Mouse (Mus musculus) liver, embryonic 11.5 days (tissue): Measurements from ENCODE around the gene Il12b. TPM values are rescaled to one million over a fixed set of nuclear protein-coding genes. Genes with fewer than 3 reads are reported as not detected.

Experiments used
- ATAC-seq: fragments of 200-750 bp; cut with Nextera tagmentation; replicated peaks from 2 replicates; pipeline ENCODE4 v1.8.0; 2017; ENCODE audit warnings: moderate number of reproducible peaks, mild to moderate bottlenecking, moderate TSS enrichment, moderate library complexity; ENCODE audit not compliant: low FRiP score
- DNase-seq: peaks from one replicate; pipeline ENCODE4 v3.0.0-alpha.2; 2017; ENCODE audit warnings: low spot score
- H3K27ac ChIP-seq: fragments of 300-500 bp; sonication (generic); 2 replicates; pipeline ENCODE4 v1.5.1; 2014; ENCODE audit warnings: mild to moderate bottlenecking, low read depth, low read length, control low read depth
- H3K27me3 ChIP-seq: fragments of 300-500 bp; sonication (generic); replicated peaks from 2 replicates; pipeline ENCODE4 v1.6.1; 2014; ENCODE audit warnings: low read length, mixed read lengths; ENCODE audit not compliant: control insufficient read depth, insufficient read depth
- H3K36me3 ChIP-seq: fragments of 300-500 bp; sonication (generic); 2 replicates; pipeline ENCODE4 v1.6.1; 2014; ENCODE audit warnings: mild to moderate bottlenecking, low read length, moderate library complexity, mixed read lengths; ENCODE audit not compliant: control insufficient read depth, insufficient read depth
- H3K4me1 ChIP-seq: fragments of 300-500 bp; sonication (generic); replicated peaks from 2 replicates; pipeline ENCODE4 v1.6.1; 2014; ENCODE audit warnings: low read length, mixed read lengths; ENCODE audit not compliant: control insufficient read depth, insufficient read depth
- H3K4me2 ChIP-seq: fragments of 300-500 bp; sonication (generic); 2 replicates; pipeline ENCODE4 v1.6.1; 2014; ENCODE audit warnings: mild to moderate bottlenecking, control low read depth, moderate library complexity
- H3K4me3 ChIP-seq: fragments of 300-500 bp; sonication (generic); 2 replicates; pipeline ENCODE4 v1.5.1; 2014; ENCODE audit warnings: low read depth, low read length, control low read depth
- H3K9ac ChIP-seq: fragments of 300-500 bp; sonication (generic); 2 replicates; pipeline ENCODE4 v1.6.1; 2014; ENCODE audit warnings: low read depth, low read length, control low read depth
- H3K9me3 ChIP-seq: fragments of 300-500 bp; sonication (generic); 2 replicates; pipeline ENCODE4 v1.6.1; 2016; ENCODE audit warnings: low read length, inconsistent platforms, mixed read lengths; ENCODE audit not compliant: control insufficient read depth
- WGBS: fragments of 180-500 bp; shearing (Covaris S2); extraction: QIAGEN DNeasy Blood & Tissue Kit; methylation state at CpG from one replicate; pipeline ENCODE4 v1.1.7; 2014; 5-methylcytosine and 5-hydroxymethylcytosine counted together
- polyA plus RNA-seq: library from polyadenylated mRNA; unstranded; fragments of >200 nt; fragmentation: Nextera tagmentation; extraction: Ambion mirVana; gene quantifications from 2 replicates; pipeline ENCODE4 v1.2.1, GENCODE M21; 2014

The Il12b gene
- polyA plus RNA-seq, 1 experiment from 2014 or later: not detected

DNA sequence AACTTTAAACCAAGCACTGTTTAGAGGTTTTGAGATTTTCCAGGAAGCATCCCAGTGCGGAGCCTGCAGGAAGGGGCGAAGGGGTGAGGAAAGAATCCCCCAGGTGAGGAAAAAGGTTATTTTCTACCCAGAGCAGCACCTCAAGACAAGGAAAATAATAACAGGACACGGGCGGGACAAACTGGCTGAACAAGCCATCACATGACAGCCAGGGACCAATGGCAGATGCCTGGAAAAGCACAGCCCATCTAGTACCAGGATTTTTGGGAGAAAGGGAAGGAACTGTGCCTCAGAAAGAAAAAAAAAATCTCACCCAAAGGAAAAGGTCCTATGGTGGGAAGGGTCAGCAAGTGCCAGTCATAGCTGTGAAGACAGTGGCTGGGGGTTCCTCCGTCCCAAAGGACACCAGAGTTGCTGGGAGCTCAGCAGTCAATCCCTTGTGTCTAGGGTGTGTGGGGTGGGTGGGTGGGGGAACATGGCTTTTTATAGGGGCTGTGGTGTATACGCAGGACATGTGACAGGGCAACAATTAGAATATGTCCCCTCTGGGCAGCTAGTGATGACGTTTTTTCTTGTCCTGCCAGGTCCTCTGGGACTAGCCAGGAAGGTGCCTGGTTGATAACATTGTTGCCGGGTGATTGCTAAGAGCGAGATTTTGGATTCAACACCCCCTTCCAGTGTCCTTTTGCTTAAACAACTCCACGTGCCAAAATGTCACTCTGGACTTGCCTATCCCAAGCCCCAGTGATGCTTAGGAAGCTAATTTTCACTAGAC is 22.7 kb downstream of the Il12b start:
- Histone ChIP-seq H3K4me1 (no peaks in the 10 kb centered on the region), H3K27me3 (no peaks in the 10 kb centered on the region; the same call in 1 of the 2 replicates), H3K4me3 (no peak overlapping the region), H3K4me2 (no peak overlapping the region), H3K36me3 (no peaks in the 10 kb centered on the region), H3K27ac (no peak overlapping the region), H3K9ac (no peak overlapping the region), H3K9me3 (no peaks in the 10 kb centered on the region)
- DNase-seq: no peak
- 62% methylated on average over 10 of the region's 10 CpGs for WGBS
- ATAC-seq: no peak

DNA sequence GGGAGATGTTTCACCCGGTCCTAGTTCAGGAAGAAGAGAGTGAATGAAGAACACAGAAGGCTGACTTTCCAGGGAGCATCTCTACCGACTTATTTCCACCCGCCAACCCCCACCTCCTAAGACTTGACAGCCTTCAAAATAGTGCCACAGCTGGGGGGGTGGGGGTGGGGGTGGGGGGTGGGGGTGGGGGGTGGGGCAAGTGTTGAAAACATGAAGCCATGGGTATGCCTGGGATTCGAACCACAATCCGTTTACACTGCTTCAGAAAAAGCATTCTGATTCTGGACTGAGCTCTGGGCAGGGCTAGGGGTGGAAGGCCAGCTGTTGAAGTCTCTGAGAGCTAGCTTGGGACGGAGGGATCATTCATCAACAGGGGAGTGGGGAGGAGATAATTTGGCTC is 23.4 kb downstream of the Il12b start:
- no peak overlapping the region for H3K4me2 ChIP-seq
- WGBS: 36% methylated on average over 6 of the region's 6 CpGs
- no peaks in the 10 kb centered on the region for H3K9me3 ChIP-seq

DNA sequence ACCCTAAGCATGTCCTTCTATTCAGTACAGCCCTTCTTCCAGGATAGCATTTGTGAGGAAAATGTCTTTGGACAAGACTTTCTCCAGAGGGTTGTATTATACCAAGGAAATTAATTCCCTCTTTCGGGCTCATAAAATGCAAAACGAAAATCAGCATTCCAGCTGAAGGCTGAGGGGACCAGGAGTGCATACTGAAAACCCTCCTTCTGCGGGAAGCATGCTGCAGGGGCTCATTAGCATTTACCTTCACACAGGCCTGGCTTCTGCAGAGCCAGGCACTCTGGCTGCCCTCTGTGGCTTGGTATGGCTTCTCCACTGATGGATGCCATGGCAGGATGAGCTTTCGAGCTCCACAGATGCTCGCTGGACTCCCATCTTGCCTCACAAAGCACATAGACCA is 24.1 kb downstream of the Il12b start:
- 62% methylated on average over 5 of the region's 5 CpGs for WGBS

More for the DNA sequence above, 23.4 kb downstream of the Il12b start:
- Histone ChIP-seq H3K36me3 (no peaks in the 10 kb centered on the region), H3K27ac (no peak overlapping the region), H3K9ac (no peak overlapping the region), H3K27me3 (no peaks in the 10 kb centered on the region; the same call in 1 of the 2 replicates), H3K4me3 (no peak overlapping the region), H3K4me1 (no peaks in the 10 kb centered on the region)
- DNase-seq (no peak), ATAC-seq (no peak)

DNA sequence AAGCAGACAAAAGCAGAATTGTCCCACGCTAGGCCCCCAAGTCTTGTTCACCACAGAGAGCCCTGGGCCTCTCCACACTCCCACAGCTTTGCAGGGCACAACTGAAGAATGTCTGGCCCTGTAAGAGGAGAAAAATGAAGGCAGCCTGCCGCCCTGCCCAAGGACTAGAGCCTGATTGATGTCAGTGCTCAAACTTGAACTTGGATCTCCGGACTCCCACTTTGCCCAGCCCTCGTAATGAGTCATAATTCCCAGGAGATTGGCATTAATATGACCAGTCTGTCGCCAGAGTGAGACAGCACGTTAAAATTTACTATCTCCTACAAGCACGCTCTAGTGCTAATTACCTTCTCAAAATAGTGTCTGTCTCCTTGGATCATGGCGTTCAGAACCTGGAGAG is 25.1 kb downstream of the Il12b start:
- Histone ChIP-seq H3K27ac (no peak overlapping the region), H3K4me3 (no peak overlapping the region), H3K36me3 (no peaks in the 10 kb centered on the region), H3K9ac (no peak overlapping the region), H3K27me3 (no peaks in the 10 kb centered on the region; the same call in 1 of the 2 replicates), H3K9me3 (no peaks in the 10 kb centered on the region), H3K4me2 (no peak overlapping the region), H3K4me1 (no peaks in the 10 kb centered on the region)
- no peak for ATAC-seq
- WGBS: 78% methylated on average over 8 of the region's 8 CpGs
- DNase-seq: no peak

More for the DNA sequence above, 24.1 kb downstream of the Il12b start:
- ATAC-seq (no peak), DNase-seq (no peak)
- no peak overlapping the region for H3K9ac ChIP-seq
- no peak overlapping the region for H3K27ac ChIP-seq
- H3K27me3 ChIP-seq: no peaks in the 10 kb centered on the region; the same call in 1 of the 2 replicates
- no peaks in the 10 kb centered on the region for H3K36me3 ChIP-seq
- no peaks in the 10 kb centered on the region for H3K9me3 ChIP-seq
- H3K4me1 ChIP-seq: no peaks in the 10 kb centered on the region
- no peak overlapping the region for H3K4me3 ChIP-seq
- H3K4me2 ChIP-seq: no peak overlapping the region

DNA sequence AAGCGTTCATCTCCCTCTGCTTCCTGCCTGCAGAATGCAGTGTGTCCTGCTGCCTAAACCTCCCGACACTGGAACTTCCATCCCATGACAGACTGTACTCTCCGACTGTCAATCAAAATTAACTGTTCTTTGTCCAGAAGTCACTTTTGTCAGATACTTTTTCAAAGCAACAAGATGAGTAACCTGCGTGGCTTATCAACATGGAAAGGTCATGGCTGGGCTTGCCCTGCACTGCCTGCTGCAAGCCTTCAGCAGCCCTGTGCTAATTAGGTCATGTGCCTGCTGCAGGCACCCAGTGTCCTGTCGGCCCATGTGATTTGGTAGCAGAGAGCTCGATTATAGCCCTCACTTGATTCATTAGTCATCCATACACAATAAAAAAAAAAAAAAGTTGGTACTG is 25.8 kb downstream of the Il12b start:
- no peaks in the 10 kb centered on the region; the same call in 1 of the 2 replicates for H3K27me3 ChIP-seq
- H3K4me1 ChIP-seq: no peaks in the 10 kb centered on the region
- WGBS: 67% methylated on average over 6 of the region's 6 CpGs
- H3K4me2 ChIP-seq: no peak overlapping the region
- H3K9ac ChIP-seq: no peak overlapping the region
- H3K27ac ChIP-seq: no peak overlapping the region
- H3K36me3 ChIP-seq: no peaks in the 10 kb centered on the region
- DNase-seq: no peak
- no peaks in the 10 kb centered on the region for H3K9me3 ChIP-seq
- no peak overlapping the region for H3K4me3 ChIP-seq
- no peak for ATAC-seq

DNA sequence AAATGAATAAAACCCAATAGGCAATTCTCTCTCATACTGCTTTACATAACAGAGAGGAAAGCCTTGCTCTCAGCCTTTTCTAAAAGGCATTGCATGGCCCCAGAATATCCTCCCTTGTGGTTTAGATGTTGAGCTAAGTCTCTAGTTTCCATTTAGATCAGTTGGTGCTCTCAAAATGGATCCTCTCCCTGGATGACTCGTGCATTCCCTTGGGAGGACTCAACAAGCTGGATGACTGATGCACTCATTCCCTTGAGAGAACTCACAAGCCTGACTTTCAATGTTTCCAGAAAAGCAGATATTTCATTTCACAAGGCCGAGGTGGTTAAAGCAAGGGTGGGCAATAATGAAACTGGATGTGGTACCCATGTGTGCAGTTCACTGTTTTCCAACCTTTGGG is 28.1 kb downstream of the Il12b start:
- WGBS: 62% methylated on average over 2 of the region's 2 CpGs
- Histone ChIP-seq H3K4me2 (no peak overlapping the region), H3K27ac (no peak overlapping the region), H3K36me3 (no peaks in the 10 kb centered on the region), H3K27me3 (no peaks in the 10 kb centered on the region; the same call in 1 of the 2 replicates), H3K4me1 (no peaks in the 10 kb centered on the region), H3K9ac (no peak overlapping the region), H3K4me3 (no peak overlapping the region), H3K9me3 (no peaks in the 10 kb centered on the region)
- no peak for DNase-seq
- no peak for ATAC-seq

DNA sequence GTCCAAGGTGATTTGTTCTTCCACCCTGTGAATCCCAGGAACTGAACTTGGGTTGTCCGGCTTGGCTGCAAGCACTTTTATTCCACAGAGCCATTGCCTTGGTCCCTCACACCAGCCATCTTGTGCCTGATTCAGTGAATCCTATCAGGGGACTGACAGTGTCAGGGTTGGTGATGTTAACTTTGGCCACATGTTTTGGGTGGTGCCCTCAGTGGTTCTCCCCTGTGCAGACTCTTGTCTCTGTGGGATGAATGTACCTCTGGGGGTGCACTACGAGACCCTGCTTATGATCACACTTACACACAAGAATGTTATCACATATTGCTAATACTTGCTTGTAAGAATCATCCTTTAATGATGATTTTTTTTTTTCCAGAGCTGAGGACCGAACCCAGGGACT is 30.2 kb downstream of the Il12b start:
- WGBS: 84% methylated on average over 3 of the region's 3 CpGs
- Histone ChIP-seq H3K9me3 (no peaks in the 10 kb centered on the region), H3K27me3 (no peaks in the 10 kb centered on the region), H3K4me1 (no peaks in the 10 kb centered on the region), H3K36me3 (no peaks in the 10 kb centered on the region), H3K9ac (no peak overlapping the region), H3K4me3 (no peak overlapping the region), H3K27ac (no peak overlapping the region), H3K4me2 (no peak overlapping the region)
- DNase-seq (no peak), ATAC-seq (no peak)

DNA sequence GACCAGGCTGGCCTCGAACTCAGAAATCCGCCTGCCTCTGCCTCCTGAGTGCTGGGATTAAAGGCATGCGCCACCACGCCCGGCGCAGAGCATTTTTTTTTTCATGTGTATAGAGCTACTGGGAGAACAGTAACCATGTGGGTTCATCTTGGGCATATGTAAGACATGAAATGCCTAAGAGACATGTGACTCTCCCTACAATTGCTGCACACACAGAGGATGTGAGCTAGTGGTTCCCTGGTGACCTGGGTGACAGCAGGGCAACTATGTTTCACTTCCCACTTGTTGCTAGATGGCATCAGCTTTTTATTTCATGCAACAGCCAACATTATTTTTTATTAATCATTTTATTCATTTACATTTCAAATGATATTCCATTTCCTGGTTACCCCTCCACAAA is 37.9 kb downstream of the Il12b start:
- no peak overlapping the region for H3K27ac ChIP-seq
- 87% methylated on average over 6 of the region's 6 CpGs for WGBS
- H3K4me1 ChIP-seq: no peaks in the 10 kb centered on the region

DNA sequence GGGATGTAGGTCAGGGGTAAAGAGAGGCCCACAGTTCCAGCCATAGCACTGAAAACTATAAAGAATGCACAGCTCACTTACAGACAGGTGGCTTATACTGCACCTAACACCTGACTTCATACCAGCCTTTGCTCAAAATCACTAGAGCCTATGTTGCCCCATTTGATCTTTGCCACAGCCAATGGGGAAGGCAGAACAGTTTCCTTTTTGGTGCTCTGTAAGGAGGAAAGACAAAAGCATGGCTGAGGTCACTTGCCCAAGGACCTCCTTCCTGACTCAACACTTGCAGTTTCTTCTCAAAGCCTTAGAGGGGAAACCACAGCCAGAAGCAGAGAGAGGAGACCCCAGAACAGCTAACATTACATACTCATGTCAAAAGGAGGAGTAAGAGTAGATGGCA is 51.2 kb downstream of the Il12b start:
- ATAC-seq (no peak), DNase-seq (no peak)
- Histone ChIP-seq H3K27ac (no peak overlapping the region), H3K9ac (no peak overlapping the region), H3K9me3 (no peaks in the 10 kb centered on the region), H3K36me3 (peaks cover 4% of the 10 kb centered on the region; the same call in 1 of the 2 replicates), H3K4me3 (no peak overlapping the region), H3K4me2 (no peak overlapping the region), H3K4me1 (no peaks in the 10 kb centered on the region), H3K27me3 (no peaks in the 10 kb centered on the region)

More for the DNA sequence above, 37.9 kb downstream of the Il12b start:
- Histone ChIP-seq H3K27me3 (no peaks in the 10 kb centered on the region), H3K4me2 (no peak overlapping the region), H3K36me3 (no peaks in the 10 kb centered on the region), H3K9me3 (no peaks in the 10 kb centered on the region), H3K4me3 (no peak overlapping the region), H3K9ac (no peak overlapping the region)
- ATAC-seq (no peak), DNase-seq (no peak)
